Mouse (Mus musculus) heart, postnatal 0 days (tissue): Measurements from ENCODE around the gene Dusp13.

ENCODE experiments used
- CTCF ChIP-seq: IDR thresholded peaks from 2 replicates; pipeline ENCODE4 v1.5.1; 2016; ENCODE audit warnings: antibody characterized with exemption, control low read depth, low read depth
- EP300 ChIP-seq: IDR thresholded peaks from 2 replicates; pipeline ENCODE4 v1.6.1; 2016; ENCODE audit warnings: antibody characterized with exemption, low read depth

DNA sequence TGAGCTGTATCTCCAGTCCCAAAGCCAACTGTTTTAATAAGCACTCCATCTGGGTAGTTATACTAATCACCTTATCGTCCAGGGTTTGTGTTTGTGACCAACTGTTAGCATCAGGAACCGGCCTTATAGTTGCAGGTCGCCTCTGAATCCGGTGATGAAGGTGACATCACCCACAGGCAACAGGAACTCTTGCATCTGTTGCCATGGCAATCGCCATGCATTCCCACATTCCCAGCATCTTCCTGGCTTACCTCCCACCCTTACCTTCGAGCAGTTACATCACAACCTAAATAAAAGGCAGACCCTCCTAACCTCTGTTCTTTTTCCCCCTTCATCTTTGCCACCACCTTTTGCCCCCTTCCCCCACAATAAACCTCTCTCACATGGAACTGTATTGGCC, 13.7 kb upstream of the Dusp13 start:
- TF ChIP-seq CTCF = no peak
- no peak for TF ChIP-seq EP300
